ENCODE assay signal across 14 mouse cellular contexts in the genomic region with DNA sequence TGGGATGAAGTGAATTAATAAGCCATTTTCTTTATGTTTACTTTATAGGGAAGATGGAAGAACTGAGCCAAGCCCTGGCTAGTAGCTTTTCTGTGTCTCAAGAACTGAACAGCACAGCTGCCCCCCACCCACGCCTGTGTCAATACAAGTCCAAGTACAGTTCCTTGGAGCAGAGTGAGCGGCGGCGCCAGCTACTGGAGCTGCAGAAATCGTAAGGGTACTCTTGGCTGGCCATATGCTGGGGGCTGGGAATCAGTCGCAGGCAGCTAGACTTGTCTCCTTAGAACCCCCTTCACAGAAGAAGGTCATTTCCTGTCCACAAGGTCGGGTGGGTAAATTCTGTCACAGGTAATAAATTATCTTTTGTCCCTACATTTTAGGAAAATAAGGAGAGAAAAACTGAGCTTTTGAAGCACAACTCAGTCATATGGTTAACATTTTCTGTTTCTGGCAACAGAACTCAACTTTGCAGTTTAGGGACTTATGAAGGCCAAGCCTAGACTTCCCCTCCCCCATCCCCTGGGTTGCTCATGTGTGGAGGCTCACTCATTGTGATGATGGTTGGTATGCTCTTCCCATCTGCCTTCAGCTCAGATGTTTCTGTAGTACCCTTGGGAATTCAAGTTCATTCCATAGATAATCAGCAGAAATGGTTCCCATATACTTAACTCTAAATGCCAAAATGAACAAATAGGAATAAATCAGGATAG. TPM values are rescaled to one million over a fixed set of nuclear protein-coding genes. Genes with fewer than 3 reads are reported as not detected.
DNase-seq lines count a peak whose midpoint lies in the region; ATAC-seq and TF ChIP-seq lines count a peak whose summit lies in the region.
"Had no signal": no experiment of that assay in that cellular context is flagged by ENCODE, and none has a peak within 500 bp of the region (broad histone marks: within the 10 kb centered on the region; RNA-seq: fewer than 3 reads in every experiment).

No protein-coding gene starts in this region.

- H3K36me3 ChIP-seq in embryonic facial prominence, embryonic 14.5 days (ENCODE audit: control insufficient read depth, insufficient read depth, low read length) = peaks cover 23% of the 10 kb centered on the region
- H3K36me3 ChIP-seq in embryonic facial prominence, embryonic 10.5 days (replicated peaks) = peaks cover 37% of the 10 kb centered on the region
- no peaks in the 10 kb centered on the region for H3K36me3 ChIP-seq in lung, embryonic 14.5 days (ENCODE audit: insufficient read depth)
- peaks cover 17% of the 10 kb centered on the region for H3K36me3 ChIP-seq in limb, embryonic 15.5 days
- H3K36me3 ChIP-seq in midbrain, embryonic 15.5 days (replicated peaks) = no peaks in the 10 kb centered on the region; the same call in 1 of the 2 replicates

- H3K4me3 ChIP-seq in embryonic facial prominence, embryonic 14.5 days (ENCODE audit: low read depth, low read length) = no peak overlapping the region
- no peak overlapping the region for H3K4me3 ChIP-seq in embryonic facial prominence, embryonic 10.5 days
- H3K4me3 ChIP-seq in lung, embryonic 14.5 days (ENCODE audit: low read depth, low read length) = no peak overlapping the region
- no peak overlapping the region for H3K4me3 ChIP-seq in limb, embryonic 15.5 days
- H3K4me3 ChIP-seq in midbrain, embryonic 15.5 days = no peak overlapping the region
- H3K4me3 ChIP-seq: erythroblast, embryonic 14.5 days; forebrain, embryonic 15.5 days; heart, embryonic 10.5 days; neural tube, embryonic 12.5 days had no signal

- peak; percentile 66 for DNase-seq in embryonic facial prominence, embryonic 14.5 days (ENCODE audit: low spot score)
- DNase-seq in embryonic facial prominence, embryonic 10.5 days (ENCODE audit: low spot score) = no peak
- peak; percentile 54 for DNase-seq in lung, embryonic 14.5 days
- no peak for DNase-seq in lung, postnatal 14 days
- DNase-seq in ZHBTc4 (ENCODE audit: low read depth, low spot score) = peak; percentile 25
- DNase-seq: cerebellum, adult 11-12 months had no signal

- ATAC-seq in embryonic facial prominence, embryonic 14.5 days (ENCODE audit: low read depth) = no peak
- ATAC-seq in lung, embryonic 14.5 days (ENCODE audit: insufficient read depth) = peak; percentile 47; the same call in 1 of the 2 replicates
- no peak for ATAC-seq in limb, embryonic 15.5 days (ENCODE audit: insufficient number of reproducible peaks, low FRiP score, low TSS enrichment, low read depth)
- ATAC-seq in midbrain, embryonic 15.5 days (replicated peaks) = no peak
- ATAC-seq: forebrain, embryonic 15.5 days; hindbrain, postnatal 0 days had no signal

- no peak overlapping the region for H3K4me2 ChIP-seq in embryonic facial prominence, embryonic 14.5 days (ENCODE audit: low read depth, low read length)
- no peak overlapping the region for H3K4me2 ChIP-seq in lung, embryonic 14.5 days
- no peak overlapping the region for H3K4me2 ChIP-seq in limb, embryonic 15.5 days
- no peak overlapping the region for H3K4me2 ChIP-seq in midbrain, embryonic 15.5 days
- H3K4me2 ChIP-seq: forebrain, embryonic 15.5 days; neural tube, embryonic 12.5 days had no signal

- TF ChIP-seq CTCF in lung, embryonic 14.5 days (IDR thresholded peaks at IDR 0.05; ENCODE audit: low read depth) = no peak

- no peak overlapping the region for H3K9ac ChIP-seq in embryonic facial prominence, embryonic 14.5 days (ENCODE audit: low read depth, low read length)
- no peak overlapping the region for H3K9ac ChIP-seq in lung, embryonic 14.5 days
- no peak overlapping the region for H3K9ac ChIP-seq in limb, embryonic 15.5 days
- no peak overlapping the region for H3K9ac ChIP-seq in midbrain, embryonic 15.5 days
- H3K9ac ChIP-seq: forebrain, embryonic 15.5 days; liver, embryonic 14.5 days; neural tube, embryonic 12.5 days had no signal

- H3K27me3 ChIP-seq in embryonic facial prominence, embryonic 14.5 days (replicated peaks; ENCODE audit: control insufficient read depth, insufficient read depth, low read length) = no peaks in the 10 kb centered on the region
- H3K27me3 ChIP-seq in embryonic facial prominence, embryonic 10.5 days (replicated peaks; ENCODE audit: low read depth, poor library complexity, severe bottlenecking) = no peaks in the 10 kb centered on the region
- no peaks in the 10 kb centered on the region for H3K27me3 ChIP-seq in lung, embryonic 14.5 days (ENCODE audit: insufficient read depth, low read length)
- no peaks in the 10 kb centered on the region for H3K27me3 ChIP-seq in limb, embryonic 15.5 days
- no peaks in the 10 kb centered on the region for H3K27me3 ChIP-seq in midbrain, embryonic 15.5 days (replicated peaks)
- H3K27me3 ChIP-seq: forebrain, embryonic 15.5 days; neural tube, embryonic 12.5 days had no signal

- no peak overlapping the region; the same call in 1 of the 2 replicates for H3K27ac ChIP-seq in embryonic facial prominence, embryonic 14.5 days (replicated peaks; ENCODE audit: low read depth, low read length)
- H3K27ac ChIP-seq in embryonic facial prominence, embryonic 10.5 days (replicated peaks) = no peak overlapping the region
- peak overlapping the region; percentile 34; the same call in 1 of the 2 replicates for H3K27ac ChIP-seq in lung, embryonic 14.5 days (ENCODE audit: low read depth)
- peak overlapping the region; percentile 29; the same call in 1 of the 2 replicates for H3K27ac ChIP-seq in limb, embryonic 15.5 days
- no peak overlapping the region for H3K27ac ChIP-seq in midbrain, embryonic 15.5 days
- H3K27ac ChIP-seq: forebrain, embryonic 15.5 days; heart, embryonic 10.5 days; hindbrain, postnatal 0 days; liver, embryonic 14.5 days; neural tube, embryonic 12.5 days had no signal

- no peaks in the 10 kb centered on the region for H3K4me1 ChIP-seq in embryonic facial prominence, embryonic 14.5 days (ENCODE audit: control insufficient read depth, insufficient read depth, low read length)
- no peaks in the 10 kb centered on the region for H3K4me1 ChIP-seq in embryonic facial prominence, embryonic 10.5 days
- H3K4me1 ChIP-seq in lung, embryonic 14.5 days (ENCODE audit: insufficient read depth) = no peaks in the 10 kb centered on the region
- no peaks in the 10 kb centered on the region for H3K4me1 ChIP-seq in limb, embryonic 15.5 days
- no peaks in the 10 kb centered on the region for H3K4me1 ChIP-seq in midbrain, embryonic 15.5 days
- H3K4me1 ChIP-seq: forebrain, embryonic 15.5 days; heart, embryonic 10.5 days; neural tube, embryonic 12.5 days had no signal

- H3K9me3 ChIP-seq in embryonic facial prominence, embryonic 14.5 days (ENCODE audit: control insufficient read depth, low read length) = 0 out of 2 replicates have a peak, but pooled peaks cover 3% of the 10 kb centered on the region
- H3K9me3 ChIP-seq in embryonic facial prominence, embryonic 10.5 days = 0 out of 2 replicates have a peak, but pooled peaks cover 3% of the 10 kb centered on the region
- no peaks in the 10 kb centered on the region for H3K9me3 ChIP-seq in lung, embryonic 14.5 days (ENCODE audit: low read depth, low read length)
- H3K9me3 ChIP-seq in limb, embryonic 15.5 days = peaks cover 2% of the 10 kb centered on the region; the same call in 1 of the 2 replicates
- H3K9me3 ChIP-seq in midbrain, embryonic 15.5 days = no peaks in the 10 kb centered on the region
- H3K9me3 ChIP-seq: forebrain, embryonic 15.5 days; heart, embryonic 10.5 days; neural tube, embryonic 12.5 days had no signal

- 72% methylated on average over 7 of the region's 7 CpGs for WGBS in embryonic facial prominence, embryonic 14.5 days
- 81% methylated on average over 7 of the region's 7 CpGs for WGBS in embryonic facial prominence, embryonic 10.5 days
- 44% methylated on average over 7 of the region's 7 CpGs for WGBS in lung, embryonic 14.5 days
- 53% methylated on average over 7 of the region's 7 CpGs for WGBS in limb, embryonic 15.5 days
- 89% methylated on average over 7 of the region's 7 CpGs for WGBS in midbrain, embryonic 15.5 days

RNA-seq across cellular contexts. Expression of gene Snupn, which starts 6.4 kb away (rescaled TPM):
- polyA plus RNA-seq in embryonic facial prominence, embryonic 14.5 days (2014; fragmentation: Nextera tagmentation; extraction: Ambion mirVana) = 22.2 and 23.6 TPM in 2 replicates
- 27.1 and 28.1 TPM in 2 replicates for polyA plus RNA-seq in embryonic facial prominence, embryonic 10.5 days (2016; fragmentation: Nextera tagmentation; extraction: Ambion mirVana)
- polyA plus RNA-seq in lung, embryonic 14.5 days (2014; fragmentation: Nextera tagmentation; extraction: Ambion mirVana) = 23.2 and 24.2 TPM in 2 replicates
- 24.9 and 26.6 TPM in 2 replicates for polyA plus RNA-seq in limb, embryonic 15.5 days (2015; fragmentation: Nextera tagmentation; extraction: Ambion mirVana)
- 29.8 and 33.0 TPM in 2 replicates for polyA plus RNA-seq in midbrain, embryonic 15.5 days (2015; fragmentation: Nextera tagmentation; extraction: Ambion mirVana)
- polyA plus RNA-seq: erythroblast, embryonic 14.5 days had no signal

RNA-seq across cellular contexts. Expression of gene Imp3, which starts 19.8 kb away (rescaled TPM):
- polyA plus RNA-seq in embryonic facial prominence, embryonic 14.5 days (2014; fragmentation: Nextera tagmentation; extraction: Ambion mirVana) = 78.0 and 81.0 TPM in 2 replicates
- polyA plus RNA-seq in embryonic facial prominence, embryonic 10.5 days (2016; fragmentation: Nextera tagmentation; extraction: Ambion mirVana) = 66.3 and 69.3 TPM in 2 replicates
- 69.6 and 75.1 TPM in 2 replicates for polyA plus RNA-seq in lung, embryonic 14.5 days (2014; fragmentation: Nextera tagmentation; extraction: Ambion mirVana)
- polyA plus RNA-seq in limb, embryonic 15.5 days (2015; fragmentation: Nextera tagmentation; extraction: Ambion mirVana) = 80.0 and 86.5 TPM in 2 replicates
- polyA plus RNA-seq in midbrain, embryonic 15.5 days (2015; fragmentation: Nextera tagmentation; extraction: Ambion mirVana) = 62.8 and 64.4 TPM in 2 replicates

RNA-seq across cellular contexts. Expression of gene Snx33, which starts 28.9 kb away (rescaled TPM):
- polyA plus RNA-seq in embryonic facial prominence, embryonic 14.5 days (2014; fragmentation: Nextera tagmentation; extraction: Ambion mirVana) = 7.8 and 8.2 TPM in 2 replicates
- polyA plus RNA-seq in embryonic facial prominence, embryonic 10.5 days (2016; fragmentation: Nextera tagmentation; extraction: Ambion mirVana) = 10.4 and 11.1 TPM in 2 replicates
- 7.8 and 9.5 TPM in 2 replicates for polyA plus RNA-seq in lung, embryonic 14.5 days (2014; fragmentation: Nextera tagmentation; extraction: Ambion mirVana)
- polyA plus RNA-seq in limb, embryonic 15.5 days (2015; fragmentation: Nextera tagmentation; extraction: Ambion mirVana) = 10.9 and 11.3 TPM in 2 replicates
- polyA plus RNA-seq in midbrain, embryonic 15.5 days (2015; fragmentation: Nextera tagmentation; extraction: Ambion mirVana) = 3.0 TPM in 2 replicates
- polyA plus RNA-seq: erythroblast, embryonic 14.5 days had no signal

RNA-seq across cellular contexts. Expression of gene Ptpn9, which starts 37.6 kb away (rescaled TPM):
- 32.9 and 33.7 TPM in 2 replicates for polyA plus RNA-seq in embryonic facial prominence, embryonic 14.5 days (2014; fragmentation: Nextera tagmentation; extraction: Ambion mirVana)
- 21.6 and 22.1 TPM in 2 replicates for polyA plus RNA-seq in embryonic facial prominence, embryonic 10.5 days (2016; fragmentation: Nextera tagmentation; extraction: Ambion mirVana)
- polyA plus RNA-seq in lung, embryonic 14.5 days (2014; fragmentation: Nextera tagmentation; extraction: Ambion mirVana) = 39.5 and 40.9 TPM in 2 replicates
- 18.1 and 22.9 TPM in 2 replicates for polyA plus RNA-seq in limb, embryonic 15.5 days (2015; fragmentation: Nextera tagmentation; extraction: Ambion mirVana)
- 25.8 and 28.0 TPM in 2 replicates for polyA plus RNA-seq in midbrain, embryonic 15.5 days (2015; fragmentation: Nextera tagmentation; extraction: Ambion mirVana)

Comparison
In these comparisons a context has a peak if more than half of its experiments do, and no peak if none do; other contexts are left out.
1. DNase-seq: peak in embryonic facial prominence, embryonic 14.5 days (single experiment), lung, embryonic 14.5 days (single experiment) and ZHBTc4 (single experiment); none in embryonic facial prominence, embryonic 10.5 days (single experiment) and lung, postnatal 14 days (single experiment).
2. H3K27ac ChIP-seq: peak in lung, embryonic 14.5 days (single experiment) and limb, embryonic 15.5 days (single experiment); none in embryonic facial prominence, embryonic 14.5 days (single experiment), embryonic facial prominence, embryonic 10.5 days (single experiment) and midbrain, embryonic 15.5 days (single experiment).